11 mouse cellular contexts compared by ENCODE assay signal in the genomic region with DNA sequence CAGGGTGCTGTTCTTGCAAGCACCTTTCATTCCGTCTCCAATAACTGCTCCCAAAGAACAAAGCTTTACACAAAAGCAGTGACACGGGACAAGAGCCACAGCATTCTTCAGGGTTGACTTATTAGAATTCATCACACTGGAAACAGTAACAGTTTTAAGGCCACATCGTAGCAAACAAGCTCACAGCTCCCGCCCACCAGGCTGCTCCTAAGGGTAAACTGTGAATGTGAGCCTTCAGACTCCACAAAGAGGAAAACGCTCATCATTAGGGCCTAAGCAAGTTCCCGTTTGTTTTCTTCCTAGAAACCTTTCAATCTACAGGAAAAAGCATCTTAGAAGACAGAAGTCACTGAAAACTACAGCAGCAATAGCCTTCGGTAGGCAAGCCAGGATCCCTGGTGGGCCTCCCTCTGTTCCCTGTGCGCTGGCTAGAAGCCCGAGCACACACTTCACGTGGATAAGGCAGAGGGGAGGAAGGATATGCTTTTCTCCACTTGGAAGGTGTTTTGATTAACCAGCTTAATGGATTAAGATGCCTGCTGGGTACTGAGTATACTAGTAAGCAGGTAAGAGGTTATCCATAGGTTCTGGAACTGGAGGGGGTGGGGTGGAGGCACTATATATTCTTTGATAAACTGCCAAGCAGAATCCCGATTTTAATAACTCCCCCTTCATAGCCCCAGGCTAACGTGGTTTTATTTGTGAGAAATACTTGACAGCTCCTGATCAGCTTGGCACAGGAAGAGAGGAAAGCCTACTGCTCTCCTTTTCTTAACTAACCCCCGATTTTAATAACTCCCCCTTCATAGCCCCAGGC. TPM values are rescaled to one million over a fixed set of nuclear protein-coding genes. Genes with fewer than 3 reads are reported as not detected.
DNase-seq lines count a peak whose midpoint lies in the region; ATAC-seq lines count a peak whose summit lies in the region.
"Had no signal": no experiment of that assay in that cellular context is flagged by ENCODE, and none has a peak within 500 bp of the region (broad histone marks: within the 10 kb centered on the region; RNA-seq: fewer than 3 reads in every experiment).

No protein-coding gene starts in this region.

- peaks cover 10% of the 10 kb centered on the region for H3K27me3 ChIP-seq in limb, embryonic 13.5 days
- H3K27me3 ChIP-seq in limb, embryonic 10.5 days (ENCODE audit: low read depth, poor library complexity, severe bottlenecking) = peaks cover 12% of the 10 kb centered on the region
- no peaks in the 10 kb centered on the region; the same call in 1 of the 2 replicates for H3K27me3 ChIP-seq in midbrain, embryonic 16.5 days (ENCODE audit: control insufficient read depth, insufficient read depth, low read depth, low read length)
- no peaks in the 10 kb centered on the region; the same call in 1 of the 2 replicates for H3K27me3 ChIP-seq in liver, embryonic 11.5 days (replicated peaks; ENCODE audit: control insufficient read depth, insufficient read depth, low read length)

- H3K36me3 ChIP-seq in limb, embryonic 13.5 days = peaks cover 29% of the 10 kb centered on the region
- H3K36me3 ChIP-seq in limb, embryonic 10.5 days = peaks cover 21% of the 10 kb centered on the region
- H3K36me3 ChIP-seq in midbrain, embryonic 16.5 days (ENCODE audit: control insufficient read depth, insufficient read depth, low read length) = peaks cover 7% of the 10 kb centered on the region; the same call in 1 of the 2 replicates
- H3K36me3 ChIP-seq in liver, embryonic 11.5 days (ENCODE audit: control insufficient read depth, insufficient read depth, low read length) = peaks cover 9% of the 10 kb centered on the region; the same call in 1 of the 2 replicates

- no peak overlapping the region for H3K9ac ChIP-seq in limb, embryonic 13.5 days
- H3K9ac ChIP-seq in midbrain, embryonic 16.5 days (ENCODE audit: low read depth, low read length) = no peak overlapping the region
- H3K9ac ChIP-seq in liver, embryonic 11.5 days (ENCODE audit: low read depth, low read length) = no peak overlapping the region
- H3K9ac ChIP-seq: hindbrain, embryonic 15.5 days; midbrain, embryonic 12.5 days had no signal

- H3K4me3 ChIP-seq in limb, embryonic 13.5 days = no peak overlapping the region
- no peak overlapping the region for H3K4me3 ChIP-seq in limb, embryonic 10.5 days
- H3K4me3 ChIP-seq in midbrain, embryonic 16.5 days (ENCODE audit: low read depth, low read length) = no peak overlapping the region
- no peak overlapping the region for H3K4me3 ChIP-seq in liver, embryonic 11.5 days (ENCODE audit: low read depth, low read length)
- H3K4me3 ChIP-seq: hindbrain, embryonic 15.5 days; midbrain, embryonic 12.5 days had no signal

- peak; percentile 15; the same call in 1 of the 2 replicates for ATAC-seq in limb, embryonic 13.5 days (ENCODE audit: low FRiP score, low read depth)
- ATAC-seq in midbrain, embryonic 16.5 days = peak; percentile 81
- no peak for ATAC-seq in liver, embryonic 11.5 days (replicated peaks; ENCODE audit: low FRiP score)

- H3K4me2 ChIP-seq in limb, embryonic 13.5 days (replicated peaks) = no peak overlapping the region; the same call in 1 of the 2 replicates
- H3K4me2 ChIP-seq in midbrain, embryonic 16.5 days (ENCODE audit: low read length) = no peak overlapping the region
- H3K4me2 ChIP-seq in liver, embryonic 11.5 days = no peak overlapping the region
- H3K4me2 ChIP-seq: hindbrain, embryonic 15.5 days; midbrain, embryonic 12.5 days had no signal

- DNase-seq in limb, embryonic 10.5 days (ENCODE audit: low spot score) = no peak
- peak; percentile 40 to 49 for DNase-seq in cerebellum, adult 18-20 months
- DNase-seq in cerebellum, postnatal 25 days = peak; percentile 65 to 71
- no peak for DNase-seq in B cell, adult 2 months
- DNase-seq in liver, embryonic 11.5 days (ENCODE audit: low spot score) = no peak
- DNase-seq: adrenal gland, postnatal 25 days; lung, postnatal 10 days had no signal

- no peaks in the 10 kb centered on the region for H3K9me3 ChIP-seq in limb, embryonic 13.5 days
- no peaks in the 10 kb centered on the region for H3K9me3 ChIP-seq in limb, embryonic 10.5 days (replicated peaks)
- H3K9me3 ChIP-seq in midbrain, embryonic 16.5 days (replicated peaks; ENCODE audit: control insufficient read depth, low read length, poor library complexity, severe bottlenecking) = no peaks in the 10 kb centered on the region
- H3K9me3 ChIP-seq in liver, embryonic 11.5 days (ENCODE audit: control insufficient read depth, low read length) = no peaks in the 10 kb centered on the region
- H3K9me3 ChIP-seq: hindbrain, embryonic 15.5 days; midbrain, embryonic 12.5 days had no signal

- H3K27ac ChIP-seq in limb, embryonic 13.5 days = no peak overlapping the region
- H3K27ac ChIP-seq in limb, embryonic 10.5 days = no peak overlapping the region
- no peak overlapping the region; the same call in 1 of the 2 replicates for H3K27ac ChIP-seq in midbrain, embryonic 16.5 days (ENCODE audit: low read length)
- no peak overlapping the region for H3K27ac ChIP-seq in liver, embryonic 11.5 days (ENCODE audit: low read depth, low read length)
- H3K27ac ChIP-seq: hindbrain, embryonic 15.5 days; midbrain, embryonic 12.5 days had no signal

- peaks cover 10% of the 10 kb centered on the region for H3K4me1 ChIP-seq in limb, embryonic 13.5 days
- H3K4me1 ChIP-seq in limb, embryonic 10.5 days = no peaks in the 10 kb centered on the region
- H3K4me1 ChIP-seq in midbrain, embryonic 16.5 days (ENCODE audit: control insufficient read depth, insufficient read depth, low read length) = peaks cover 2% of the 10 kb centered on the region; the same call in 1 of the 2 replicates
- H3K4me1 ChIP-seq in liver, embryonic 11.5 days (replicated peaks; ENCODE audit: control insufficient read depth, insufficient read depth, low read length) = no peaks in the 10 kb centered on the region
- H3K4me1 ChIP-seq: midbrain, embryonic 12.5 days had no signal

- 35% methylated on average over 13 of the region's 13 CpGs for WGBS in limb, embryonic 13.5 days
- WGBS in limb, embryonic 10.5 days = 54% methylated on average over 13 of the region's 13 CpGs
- 21% methylated on average over 13 of the region's 13 CpGs for WGBS in midbrain, embryonic 16.5 days
- 53% methylated on average over 13 of the region's 13 CpGs for WGBS in liver, embryonic 11.5 days

RNA-seq across cellular contexts. Expression of a gene that starts 6.5 kb away (rescaled TPM):
- polyA plus RNA-seq in limb, embryonic 13.5 days (2015; fragmentation: Nextera tagmentation; extraction: Ambion mirVana) = 1.4 and 1.5 TPM in 2 replicates
- polyA plus RNA-seq in limb, embryonic 10.5 days (2016; fragmentation: Nextera tagmentation; extraction: Ambion mirVana) = 1.0 and 1.2 TPM in 2 replicates
- polyA plus RNA-seq in midbrain, embryonic 16.5 days (2015; fragmentation: Nextera tagmentation; extraction: Ambion mirVana) = 2.1 and 2.2 TPM in 2 replicates
- polyA plus RNA-seq in liver, embryonic 11.5 days (2014; fragmentation: Nextera tagmentation; extraction: Ambion mirVana) = 0.23 and 0.38 TPM in 2 replicates

RNA-seq across cellular contexts. Expression of a gene that starts 39.7 kb away (rescaled TPM):
- polyA plus RNA-seq in limb, embryonic 13.5 days (2015; fragmentation: Nextera tagmentation; extraction: Ambion mirVana) = 218 and 223 TPM in 2 replicates
- polyA plus RNA-seq in limb, embryonic 10.5 days (2016; fragmentation: Nextera tagmentation; extraction: Ambion mirVana) = 294 and 332 TPM in 2 replicates
- 208 and 217 TPM in 2 replicates for polyA plus RNA-seq in midbrain, embryonic 16.5 days (2015; fragmentation: Nextera tagmentation; extraction: Ambion mirVana)
- polyA plus RNA-seq in liver, embryonic 11.5 days (2014; fragmentation: Nextera tagmentation; extraction: Ambion mirVana) = 296 and 310 TPM in 2 replicates

RNA-seq across cellular contexts. Expression of a gene that starts 39.9 kb away (rescaled TPM):
- polyA plus RNA-seq in limb, embryonic 13.5 days (2015; fragmentation: Nextera tagmentation; extraction: Ambion mirVana) = 51.9 and 52.2 TPM in 2 replicates
- 50.5 and 56.7 TPM in 2 replicates for polyA plus RNA-seq in limb, embryonic 10.5 days (2016; fragmentation: Nextera tagmentation; extraction: Ambion mirVana)
- 56.2 and 58.2 TPM in 2 replicates for polyA plus RNA-seq in midbrain, embryonic 16.5 days (2015; fragmentation: Nextera tagmentation; extraction: Ambion mirVana)
- 23.8 and 26.5 TPM in 2 replicates for polyA plus RNA-seq in liver, embryonic 11.5 days (2014; fragmentation: Nextera tagmentation; extraction: Ambion mirVana)

Comparison
In these comparisons a context has a peak if more than half of its experiments do, and no peak if none do; other contexts are left out.
1. DNase-seq: peak in cerebellum, adult 18-20 months (2 of 2) and cerebellum, postnatal 25 days (2 of 2); none in limb, embryonic 10.5 days (single experiment), B cell, adult 2 months (0 of 2) and liver, embryonic 11.5 days (single experiment).